Mouse (Mus musculus) MEL (cell line): ENCODE results near the gene Vps9d1. TPM values are rescaled to one million over a fixed set of nuclear protein-coding genes. Genes with fewer than 3 reads are reported as not detected.
"Not testable (repeated sequence)": the region's sequence is repeated elsewhere in the genome, so short reads cannot be mapped to it uniquely, and the experiment has no call there.

Source experiments
- DNase-seq: peaks from one replicate; pipeline ENCODE4 v3.0.0; 2011; ENCODE audit warnings: low read depth, low spot score
- H3K27ac ChIP-seq: 2 replicates; pipeline ENCODE4 v1.5.1; 2012; ENCODE audit warnings: low read depth, mild to moderate bottlenecking, control low read depth, low read length, moderate library complexity; ENCODE audit not compliant: control insufficient read depth
- H3K27me3 ChIP-seq, 2 experiments: fragments of 150-350 bp in 1 of 2; sonication (generic) in 1 of 2; 2 replicates each; pipeline ENCODE4 v1.6.1; 2012; ENCODE audit warnings: low read length in 2 of 2, mild to moderate bottlenecking in 2 of 2, improper control_type of control experiment in 1 of 2, moderate library complexity in 1 of 2; ENCODE audit not compliant: insufficient read depth in 2 of 2, control insufficient read depth in 1 of 2
- H3K36me3 ChIP-seq, 2 experiments: 2 replicates each; pipeline ENCODE4 v1.6.1; 2012 to 2014; ENCODE audit warnings: low read length in 2 of 2, improper control_type of control experiment in 1 of 2, inconsistent platforms in 1 of 2, mild to moderate bottlenecking in 1 of 2; ENCODE audit not compliant: insufficient read depth in 2 of 2, control insufficient read depth in 1 of 2
- H3K4me1 ChIP-seq, 2 experiments: fragments of 150-350 bp in 1 of 2; sonication (generic) in 1 of 2; 2 replicates each; pipeline ENCODE4 v1.6.1; 2012; ENCODE audit warnings: low read length in 2 of 2, improper control_type of control experiment in 1 of 2, mild to moderate bottlenecking in 1 of 2; ENCODE audit not compliant: insufficient read depth in 2 of 2, control insufficient read depth in 1 of 2
- H3K4me3 ChIP-seq, 2 experiments: fragments of 150-350 bp in 1 of 2; sonication (generic) in 1 of 2; 2 replicates each; pipeline ENCODE4 v1.5.1; 2012; ENCODE audit warnings: low read depth in 2 of 2, low read length in 2 of 2, mild to moderate bottlenecking in 2 of 2, moderate library complexity in 2 of 2, control low read depth in 1 of 2, improper control_type of control experiment in 1 of 2; ENCODE audit not compliant: control insufficient read depth in 1 of 2, insufficient read depth in 1 of 2
- H3K79me2 ChIP-seq: 2 replicates; pipeline ENCODE4 v1.6.1; 2012; ENCODE audit warnings: mild to moderate bottlenecking, low read length, moderate library complexity; ENCODE audit not compliant: control insufficient read depth, poor library complexity, insufficient read depth
- H3K9ac ChIP-seq: 2 replicates; pipeline ENCODE4 v1.6.1; 2012; ENCODE audit warnings: low read depth, mild to moderate bottlenecking, control low read depth, low read length, moderate library complexity; ENCODE audit not compliant: control insufficient read depth, poor library complexity, severe bottlenecking
- H3K9me3 ChIP-seq: fragments of 150-350 bp; sonication (generic); replicated peaks from 2 replicates; pipeline ENCODE4 v1.6.1; 2012; ENCODE audit warnings: mild to moderate bottlenecking, low read length, improper control_type of control experiment, moderate library complexity; ENCODE audit not compliant: insufficient read depth
- BHLHE40 ChIP-seq: IDR thresholded peaks from 2 replicates; pipeline ENCODE4 v1.6.1; 2012; ENCODE audit warnings: low read depth, mild to moderate bottlenecking, inconsistent platforms, low read length, improper control_type of control experiment, borderline replicate concordance
- CHD1 ChIP-seq: IDR thresholded peaks from 2 replicates; pipeline ENCODE4 v1.6.1; 2012; ENCODE audit warnings: low read depth, mild to moderate bottlenecking, inconsistent platforms, low read length, improper control_type of control experiment
- CHD2 ChIP-seq: IDR thresholded peaks from 2 replicates; pipeline ENCODE4 v1.6.1; 2011; ENCODE audit warnings: low read length, improper control_type of control experiment
- GATA1 ChIP-seq: IDR thresholded peaks from 2 replicates; pipeline ENCODE4 v1.6.1; 2011; ENCODE audit warnings: low read depth, low read length, improper control_type of control experiment
- MAFK ChIP-seq: IDR thresholded peaks from 2 replicates; pipeline ENCODE4 v1.6.1; 2011; ENCODE audit warnings: low read depth, mild to moderate bottlenecking, low read length, improper control_type of control experiment, borderline replicate concordance
- MAX ChIP-seq: IDR thresholded peaks from 2 replicates; pipeline ENCODE4 v1.6.1; 2011; ENCODE audit warnings: low read length, improper control_type of control experiment
- MAZ ChIP-seq: IDR thresholded peaks from 2 replicates; pipeline ENCODE4 v1.6.1; 2012; ENCODE audit warnings: low read depth, mild to moderate bottlenecking, inconsistent platforms, low read length, improper control_type of control experiment
- MEF2A ChIP-seq: IDR thresholded peaks from 2 replicates; pipeline ENCODE4 v1.6.1; 2014; ENCODE audit warnings: low read depth, mild to moderate bottlenecking, inconsistent platforms, low read length, improper control_type of control experiment; ENCODE audit not compliant: poor library complexity, insufficient replicate concordance, severe bottlenecking; ENCODE audit errors: extremely low read depth
- NELFE ChIP-seq: IDR thresholded peaks from 2 replicates; pipeline ENCODE4 v1.6.1; 2011; ENCODE audit warnings: low read depth, low read length, improper control_type of control experiment
- NRF1 ChIP-seq: IDR thresholded peaks from 2 replicates; pipeline ENCODE4 v1.6.1; 2014; ENCODE audit warnings: low read depth, mild to moderate bottlenecking, inconsistent platforms, low read length, improper control_type of control experiment, moderate library complexity; ENCODE audit not compliant: poor library complexity, insufficient read depth, severe bottlenecking
- POLR2A ChIP-seq, 2 experiments: IDR thresholded peaks; 2 replicates each; pipeline ENCODE4 v1.6.1; 2011 to 2012; ENCODE audit warnings: low read length in 2 of 2, mild to moderate bottlenecking in 2 of 2, control low read depth in 1 of 2, improper control_type of control experiment in 1 of 2, low read depth in 1 of 2, moderate library complexity in 1 of 2; ENCODE audit not compliant: control insufficient read depth in 1 of 2, insufficient read depth in 1 of 2, poor library complexity in 1 of 2
- POLR2AphosphoS2 ChIP-seq: IDR thresholded peaks from 2 replicates; pipeline ENCODE4 v1.6.1; 2011; ENCODE audit warnings: low read length, improper control_type of control experiment
- POLR2AphosphoS5 ChIP-seq: IDR thresholded peaks from 2 replicates; pipeline ENCODE4 v1.6.1; 2012; ENCODE audit warnings: low read depth, borderline replicate concordance, mild to moderate bottlenecking, inconsistent platforms, low read length, moderate library complexity, mixed read lengths
- SIN3A ChIP-seq: IDR thresholded peaks from 2 replicates; pipeline ENCODE4 v1.6.1; 2012; ENCODE audit warnings: low read length, improper control_type of control experiment, inconsistent platforms
- TCF12 ChIP-seq: IDR thresholded peaks from 2 replicates; pipeline ENCODE4 v1.6.1; 2014; ENCODE audit warnings: low read depth, mild to moderate bottlenecking, inconsistent platforms, low read length, improper control_type of control experiment, moderate library complexity
- USF1 ChIP-seq: IDR thresholded peaks from 2 replicates; pipeline ENCODE4 v1.6.1; 2014; ENCODE audit warnings: low read depth, mild to moderate bottlenecking, inconsistent platforms, low read length, improper control_type of control experiment, moderate library complexity
- USF2 ChIP-seq, 2 experiments: IDR thresholded peaks; 2 replicates each; pipeline ENCODE4 v1.6.1; 2011 to 2012; ENCODE audit warnings: improper control_type of control experiment in 2 of 2, low read length in 2 of 2, borderline replicate concordance in 1 of 2, inconsistent platforms in 1 of 2, low read depth in 1 of 2, mild to moderate bottlenecking in 1 of 2; ENCODE audit not compliant: insufficient read depth in 1 of 2
- ZKSCAN1 ChIP-seq: IDR thresholded peaks from 2 replicates; pipeline ENCODE4 v1.6.1; 2012; ENCODE audit warnings: low read depth, mild to moderate bottlenecking, inconsistent platforms, low read length, improper control_type of control experiment, moderate library complexity
- ZMIZ1 ChIP-seq: IDR thresholded peaks from 2 replicates; pipeline ENCODE4 v1.6.1; 2012; ENCODE audit warnings: low read depth, mild to moderate bottlenecking, inconsistent platforms, low read length, improper control_type of control experiment, moderate library complexity
- ZNF384 ChIP-seq: IDR thresholded peaks from 2 replicates; pipeline ENCODE4 v1.6.1; 2012; ENCODE audit warnings: low read depth, mild to moderate bottlenecking, inconsistent platforms, low read length, improper control_type of control experiment
- polyA plus RNA-seq, 2 experiments: library from polyadenylated mRNA; stranded (reverse) in 1 of 2; unstranded in 1 of 2; fragments of >175 nt in 1 of 2; fragments of >200 nt in 1 of 2; gene quantifications; 2 replicates each; pipeline versions ENCODE4 v1.2.1 to v1.2.4; 2012; ENCODE audit warnings: low replicate concordance in 2 of 2, low read depth in 1 of 2; ENCODE audit not compliant: insufficient read length in 2 of 2, insufficient read depth in 1 of 2, missing spikeins in 1 of 2
- total RNA-seq: library from RNA; depleted of rRNA; stranded (reverse); fragments of 300-350 nt; gene quantifications from 2 replicates; pipeline ENCODE4 v1.2.3, GENCODE M21; 2012

The Vps9d1 gene
- total and polyA plus RNA-seq, 3 experiments: 4.4 to 12.2 TPM; not detected in 1

DNA sequence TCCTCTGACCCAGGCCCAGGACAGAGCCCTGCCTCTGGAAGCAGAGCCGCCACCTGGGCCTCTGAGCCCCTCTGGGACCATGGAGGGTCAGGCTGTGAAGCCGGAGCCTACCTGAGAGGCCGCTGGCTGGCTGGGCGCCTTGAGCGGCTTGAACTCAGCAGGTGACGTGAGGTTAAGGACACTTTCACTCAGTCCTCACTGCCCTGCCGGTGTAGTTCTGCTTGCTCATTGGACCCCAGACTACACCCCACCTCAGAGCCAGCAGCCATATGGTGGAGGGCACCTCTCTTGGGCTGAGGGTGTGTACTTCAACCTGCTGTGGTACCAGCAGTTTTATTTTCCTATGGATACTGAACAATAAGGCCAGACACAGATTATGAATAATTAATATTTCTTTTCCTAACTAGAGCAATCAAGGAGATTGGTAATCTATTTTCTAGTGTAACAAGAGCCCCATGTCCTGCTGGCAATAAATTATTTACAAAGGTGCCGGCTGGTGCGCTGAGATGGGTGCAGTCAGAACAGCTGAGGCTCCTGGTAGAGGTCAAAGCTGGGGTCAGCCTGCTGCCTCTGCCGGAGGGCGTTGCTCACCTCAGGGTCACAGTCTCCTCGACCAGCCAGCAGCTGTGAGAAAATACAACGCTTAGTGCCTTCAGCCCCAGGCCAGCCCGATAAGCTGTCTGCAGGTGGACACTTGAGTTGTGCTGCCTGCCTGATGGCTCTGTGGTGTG is 13.9 kb upstream of the Vps9d1 start:
- Histone ChIP-seq H3K36me3 (peaks cover 0 to 3% of the 10 kb centered on the region in 2 experiments; a peak in 2 of 4 replicates), H3K9ac (no peak overlapping the region), H3K79me2 (no peaks in the 10 kb centered on the region), H3K27ac (no peak overlapping the region), H3K27me3 (no peaks in the 10 kb centered on the region), H3K4me3 (no peak overlapping the region), H3K4me1 (no peaks in the 10 kb centered on the region), H3K9me3 (no peaks in the 10 kb centered on the region)
- TF ChIP-seq CHD2 (no peak), MAX (no peak), POLR2A (IDR thresholded peaks at IDR 0.05; ENCODE audit: control insufficient read depth in 1 of 2, insufficient read depth in 1 of 2, low read depth in 1 of 2, low read length in 2 of 2, poor library complexity in 1 of 2) (peak in 1 of 2 experiments; percentile 12; a peak in 1 of 4 replicates), GATA1 (no peak), USF2 (IDR thresholded peaks at IDR 0.05; ENCODE audit: borderline replicate concordance in 1 of 2, insufficient read depth in 1 of 2, low read depth in 1 of 2, low read length in 2 of 2) (no peak), MAZ (no peak)
- DNase-seq: no peak

- H3K27ac ChIP-seq, H3K9me3 ChIP-seq, H3K4me3 ChIP-seq, H3K9ac ChIP-seq, DNase-seq, H3K27me3 ChIP-seq, H3K36me3 ChIP-seq: not testable (repeated sequence)
- Histone ChIP-seq H3K4me1 (peaks cover 0 to 15% of the 10 kb centered on the region in 2 experiments; a peak in 2 of 4 replicates), H3K79me2 (peaks cover 13% of the 10 kb centered on the region)
- TF ChIP-seq ZNF384: peak; percentile 50; the same call in 1 of the 2 replicates
Observed at GRCm38 (mm10) chr8:123257593-123257992, 3.4 kb upstream of the Vps9d1 start.

GRCm38 (mm10) chr8:123257114-123257513 is 3.0 kb upstream of the Vps9d1 start:
- Histone ChIP-seq H3K9ac (no peak overlapping the region), H3K4me3 (no peak overlapping the region), H3K9me3 (no peaks in the 10 kb centered on the region), H3K4me1 (peaks cover 0 to 16% of the 10 kb centered on the region in 2 experiments; a peak in 2 of 4 replicates), H3K27ac (no peak overlapping the region), H3K27me3 (no peaks in the 10 kb centered on the region), H3K79me2 (peaks cover 13% of the 10 kb centered on the region), H3K36me3 (peaks cover 0 to 9% of the 10 kb centered on the region in 2 experiments; a peak in 2 of 4 replicates)
- TF ChIP-seq SIN3A (no peak), TCF12 (no peak), POLR2AphosphoS2 (no peak), ZNF384 (no peak), MEF2A (no peak), ZMIZ1 (no peak), ZKSCAN1 (no peak), GATA1 (no peak), NRF1 (no peak), USF1 (no peak), POLR2A (IDR thresholded peaks at IDR 0.05; ENCODE audit: control insufficient read depth in 1 of 2, insufficient read depth in 1 of 2, low read depth in 1 of 2, low read length in 2 of 2, poor library complexity in 1 of 2) (no peak), BHLHE40 (no peak), MAX (no peak), POLR2AphosphoS5 (no peak), NELFE (no peak), MAFK (no peak), CHD1 (no peak)
- DNase-seq: no peak
